Mouse (Mus musculus): Measurements from ENCODE around the gene Pglyrp2. TPM values are rescaled to one million over a fixed set of nuclear protein-coding genes. Genes with fewer than 3 reads are reported as not detected.

Pglyrp2 gene
- total and polyA plus RNA-seq, 3 experiments, result 0.33 to 0.35 TPM; not detected in 1

- no peak for ATAC-seq (ENCODE audit: extremely low read depth, insufficient number of reproducible peaks, low FRiP score, poor library complexity, severe bottlenecking)
These were observed 28.5 kb upstream of the Pglyrp2 start, which contains the start of gene Cyp4f39 for GRCm38 (mm10) chr17:32452482-32452881. Cyp4f39 (plus strand) TSS chr17:32452723.

GRCm38 (mm10) chr17:32450844-32451537 is 27.0 kb upstream of the Pglyrp2 start:
- ATAC-seq (ENCODE audit: extremely low read depth, insufficient number of reproducible peaks, low FRiP score, poor library complexity, severe bottlenecking), result no peak
- no peak overlapping the region for H3K4me3 ChIP-seq (ENCODE audit: low read depth, low read length)
- H3K4me1 ChIP-seq (ENCODE audit: insufficient read depth, low read depth, low read length), result 0 out of 2 replicates have a peak, but pooled peaks cover 4% of the 10 kb centered on the region
- TF ChIP-seq POLR2AphosphoS5 (IDR thresholded peaks at IDR 0.05; ENCODE audit: insufficient replicate concordance, low read depth, low read length) (no peak), CTCF (IDR thresholded peaks at IDR 0.05; ENCODE audit: low read depth, low read length) (no peak), GATA2 (IDR thresholded peaks at IDR 0.05; ENCODE audit: borderline replicate concordance, low read depth, low read length) (no peak), GATA1 (IDR thresholded peaks at IDR 0.05; ENCODE audit: borderline replicate concordance, low read length) (no peak), TAL1 (conservative IDR thresholded peaks at IDR 0.05; ENCODE audit: low read depth, low read length) (no peak)
- no peaks in the 10 kb centered on the region; the same call in 1 of the 2 replicates for H3K27me3 ChIP-seq (ENCODE audit: insufficient read depth, low read length)
- no peaks in the 10 kb centered on the region for H3K36me3 ChIP-seq (replicated peaks)
- peaks cover 2% of the 10 kb centered on the region for H3K9me3 ChIP-seq (replicated peaks)
- no peak for DNase-seq (ENCODE audit: low spot score)

More at GRCm38 (mm10) chr17:32452482-32452881, 28.5 kb upstream of the Pglyrp2 start, which contains the start of gene Cyp4f39:
- peaks cover 2% of the 10 kb centered on the region for H3K9me3 ChIP-seq (replicated peaks)
- DNase-seq (ENCODE audit: low spot score), result no peak
- H3K36me3 ChIP-seq (replicated peaks), result no peaks in the 10 kb centered on the region
- no peak for TF ChIP-seq POLR2AphosphoS5 (IDR thresholded peaks at IDR 0.05; ENCODE audit: insufficient replicate concordance, low read depth, low read length)
- H3K27me3 ChIP-seq (ENCODE audit: insufficient read depth, low read length), result no peaks in the 10 kb centered on the region; the same call in 1 of the 2 replicates
- peaks cover 4% of the 10 kb centered on the region; the same call in 1 of the 2 replicates for H3K4me1 ChIP-seq (ENCODE audit: insufficient read depth, low read depth, low read length)
- no peak within 1 kb of the TSS for H3K4me3 ChIP-seq (ENCODE audit: low read depth, low read length)

- Histone ChIP-seq H3K36me3 (replicated peaks) (no peaks in the 10 kb centered on the region), H3K4me3 (ENCODE audit: low read depth, low read length) (no peak overlapping the region), H3K9me3 (replicated peaks) (peaks cover 2% of the 10 kb centered on the region), H3K27me3 (ENCODE audit: insufficient read depth, low read length) (peaks cover 3% of the 10 kb centered on the region; the same call in 1 of the 2 replicates), H3K4me1 (ENCODE audit: insufficient read depth, low read depth, low read length) (0 out of 2 replicates have a peak, but pooled peaks cover 4% of the 10 kb centered on the region)
- no peak for DNase-seq (ENCODE audit: low spot score)
- ATAC-seq (ENCODE audit: extremely low read depth, insufficient number of reproducible peaks, low FRiP score, poor library complexity, severe bottlenecking), result no peak
- TF ChIP-seq TAL1 (conservative IDR thresholded peaks at IDR 0.05; ENCODE audit: low read depth, low read length) (no peak), CTCF (IDR thresholded peaks at IDR 0.05; ENCODE audit: low read depth, low read length) (no peak), GATA1 (IDR thresholded peaks at IDR 0.05; ENCODE audit: borderline replicate concordance, low read length) (no peak), POLR2AphosphoS5 (IDR thresholded peaks at IDR 0.05; ENCODE audit: insufficient replicate concordance, low read depth, low read length) (no peak), GATA2 (IDR thresholded peaks at IDR 0.05; ENCODE audit: borderline replicate concordance, low read depth, low read length) (no peak)
These were observed 25.1 kb upstream of the Pglyrp2 start for GRCm38 (mm10) chr17:32449042-32449441.

- TF ChIP-seq GATA2 (IDR thresholded peaks at IDR 0.05; ENCODE audit: borderline replicate concordance, low read depth, low read length), result no peak
- no peak for TF ChIP-seq GATA1 (IDR thresholded peaks at IDR 0.05; ENCODE audit: borderline replicate concordance, low read length)
- no peak for TF ChIP-seq POLR2AphosphoS5 (IDR thresholded peaks at IDR 0.05; ENCODE audit: insufficient replicate concordance, low read depth, low read length)
- TF ChIP-seq CTCF (IDR thresholded peaks at IDR 0.05; ENCODE audit: low read depth, low read length), result no peak
- TF ChIP-seq TAL1 (conservative IDR thresholded peaks at IDR 0.05; ENCODE audit: low read depth, low read length), result no peak
- ATAC-seq (ENCODE audit: extremely low read depth, insufficient number of reproducible peaks, low FRiP score, poor library complexity, severe bottlenecking), result no peak
- Histone ChIP-seq H3K4me1 (ENCODE audit: insufficient read depth, low read depth, low read length) (no peaks in the 10 kb centered on the region), H3K4me3 (ENCODE audit: low read depth, low read length) (no peak overlapping the region), H3K27me3 (ENCODE audit: insufficient read depth, low read length) (peaks cover 3% of the 10 kb centered on the region; the same call in 1 of the 2 replicates), H3K36me3 (replicated peaks) (no peaks in the 10 kb centered on the region), H3K9me3 (replicated peaks) (peaks cover 2% of the 10 kb centered on the region)
- DNase-seq (ENCODE audit: low spot score), result no peak
These were observed 23.2 kb upstream of the Pglyrp2 start for GRCm38 (mm10) chr17:32447195-32447594.

GRCm38 (mm10) chr17:32445016-32445415 is 21.0 kb upstream of the Pglyrp2 start:
- H3K36me3 ChIP-seq (replicated peaks), result no peaks in the 10 kb centered on the region
- DNase-seq (ENCODE audit: low spot score), result no peak
- H3K27me3 ChIP-seq (ENCODE audit: insufficient read depth, low read length), result peaks cover 3% of the 10 kb centered on the region; the same call in 1 of the 2 replicates
- peaks cover 2% of the 10 kb centered on the region for H3K9me3 ChIP-seq (replicated peaks)
- ATAC-seq (ENCODE audit: extremely low read depth, insufficient number of reproducible peaks, low FRiP score, poor library complexity, severe bottlenecking), result no peak
- no peaks in the 10 kb centered on the region for H3K4me1 ChIP-seq (ENCODE audit: insufficient read depth, low read depth, low read length)
- no peak overlapping the region for H3K4me3 ChIP-seq (ENCODE audit: low read depth, low read length)
- TF ChIP-seq GATA1 (IDR thresholded peaks at IDR 0.05; ENCODE audit: borderline replicate concordance, low read length) (no peak), CTCF (IDR thresholded peaks at IDR 0.05; ENCODE audit: low read depth, low read length) (no peak), GATA2 (IDR thresholded peaks at IDR 0.05; ENCODE audit: borderline replicate concordance, low read depth, low read length) (no peak), POLR2AphosphoS5 (IDR thresholded peaks at IDR 0.05; ENCODE audit: insufficient replicate concordance, low read depth, low read length) (no peak), TAL1 (conservative IDR thresholded peaks at IDR 0.05; ENCODE audit: low read depth, low read length) (no peak)

- no peak for ATAC-seq (ENCODE audit: extremely low read depth, insufficient number of reproducible peaks, low FRiP score, poor library complexity, severe bottlenecking)
- H3K27me3 ChIP-seq (ENCODE audit: insufficient read depth, low read length), result peaks cover 3% of the 10 kb centered on the region; the same call in 1 of the 2 replicates
These were observed 19.3 kb upstream of the Pglyrp2 start for GRCm38 (mm10) chr17:32443245-32443644.

More at GRCm38 (mm10) chr17:32443245-32443644, 19.3 kb upstream of the Pglyrp2 start:
- no peaks in the 10 kb centered on the region for H3K9me3 ChIP-seq (replicated peaks)
- DNase-seq (ENCODE audit: low spot score), result no peak
- no peak overlapping the region for H3K4me3 ChIP-seq (ENCODE audit: low read depth, low read length)
- H3K36me3 ChIP-seq (replicated peaks), result no peaks in the 10 kb centered on the region
- TF ChIP-seq CTCF (IDR thresholded peaks at IDR 0.05; ENCODE audit: low read depth, low read length), result no peak
- TF ChIP-seq GATA2 (IDR thresholded peaks at IDR 0.05; ENCODE audit: borderline replicate concordance, low read depth, low read length), result no peak
- TF ChIP-seq POLR2AphosphoS5 (IDR thresholded peaks at IDR 0.05; ENCODE audit: insufficient replicate concordance, low read depth, low read length), result no peak
- no peak for TF ChIP-seq TAL1 (conservative IDR thresholded peaks at IDR 0.05; ENCODE audit: low read depth, low read length)
- TF ChIP-seq GATA1 (IDR thresholded peaks at IDR 0.05; ENCODE audit: borderline replicate concordance, low read length), result no peak
- H3K4me1 ChIP-seq (ENCODE audit: insufficient read depth, low read depth, low read length), result no peaks in the 10 kb centered on the region
